Mouse (Mus musculus) kidney, postnatal 10 days (tissue): ENCODE measurements around the gene Prph.
A peak's percentile ranks its signal among the peaks of the same experiment; 100 is the strongest.

ENCODE experiments used
- DNase-seq: peaks from one replicate; pipeline ENCODE4 v3.0.0; 2021; ENCODE audit warnings: mixed read lengths

The Prph gene

GRCm38 (mm10) chr15:99055040-99055439 lies at the start of gene Prph:
TSS of gene Prph (plus strand) at chr15:99055174.
- no peak for DNase-seq

- peak; percentile 54 for DNase-seq
Measured at GRCm38 (mm10) chr15:99008801-99009241, 46.2 kb upstream of the Prph start.

- peak; percentile 69 for DNase-seq
Measured at GRCm38 (mm10) chr15:99010896-99011295, 44.1 kb upstream of the Prph start.

- DNase-seq, result no peak
Measured at GRCm38 (mm10) chr15:99011946-99012345, 43.0 kb upstream of the Prph start.

GRCm38 (mm10) chr15:99014496-99015030 lies 40.4 kb upstream of the Prph start:
- no peak for DNase-seq

GRCm38 (mm10) chr15:99017355-99017761 lies 37.6 kb upstream of the Prph start:
- DNase-seq, result peak; percentile 58

GRCm38 (mm10) chr15:99017986-99018385 lies 37.0 kb upstream of the Prph start:
- peak; percentile 69 for DNase-seq

- peak; percentile 27 for DNase-seq
Measured at GRCm38 (mm10) chr15:99018630-99019029, 36.3 kb upstream of the Prph start.

GRCm38 (mm10) chr15:99019436-99019835 lies 35.5 kb upstream of the Prph start:
- DNase-seq, result no peak

- no peak for DNase-seq
Measured at GRCm38 (mm10) chr15:99020171-99020570, 34.8 kb upstream of the Prph start.

- no peak for DNase-seq
Measured at GRCm38 (mm10) chr15:99021255-99021654, 33.7 kb upstream of the Prph start.

- peak; percentile 91 for DNase-seq
Measured at GRCm38 (mm10) chr15:99024668-99025314, 30.2 kb upstream of the Prph start.

GRCm38 (mm10) chr15:99025414-99025813 lies 29.6 kb upstream of the Prph start:
- no peak for DNase-seq

GRCm38 (mm10) chr15:99026259-99026658 lies 28.7 kb upstream of the Prph start:
- DNase-seq, result peak; percentile 67

- DNase-seq, result no peak
Measured at GRCm38 (mm10) chr15:99027116-99027515, 27.9 kb upstream of the Prph start.

- DNase-seq, result no peak
Measured at GRCm38 (mm10) chr15:99028874-99029458, 26.0 kb upstream of the Prph start.

- peak; percentile 96 for DNase-seq
Measured at GRCm38 (mm10) chr15:99029619-99030584, 25.1 kb upstream of the Prph start, which contains the start of gene Tuba1c. TSS of gene Tuba1c (plus strand) at chr15:99029891.

GRCm38 (mm10) chr15:99030585-99031387 lies 24.2 kb upstream of the Prph start:
- peak; percentile 68 for DNase-seq

- DNase-seq, result no peak
Measured at GRCm38 (mm10) chr15:99031388-99031675, 23.6 kb upstream of the Prph start.

GRCm38 (mm10) chr15:99032041-99032725 lies 22.8 kb upstream of the Prph start:
- DNase-seq, result no peak

GRCm38 (mm10) chr15:99032726-99033250 lies 22.2 kb upstream of the Prph start:
- DNase-seq, result no peak
